Mouse (Mus musculus): ENCODE measurements around the gene Gdf1. TPM values are rescaled to one million over a fixed set of nuclear protein-coding genes. Genes with fewer than 3 reads are reported as not detected.
A peak's percentile ranks its signal among the peaks of the same experiment; 100 is the strongest.

The Gdf1 gene
- polyA plus RNA-seq, 1 experiment from 2014 or later = 0.18 TPM

- no peaks in the 10 kb centered on the region for H3K27me3 ChIP-seq (ENCODE audit: control insufficient read depth, insufficient read depth, low read depth, low read length)
- H3K4me3 ChIP-seq (ENCODE audit: low read depth, low read length) = no peak overlapping the region
- WGBS (ENCODE audit: insufficient replicate concordance) = 74% methylated on average over 3 of the region's 3 CpGs
- no peaks in the 10 kb centered on the region for H3K9me3 ChIP-seq (replicated peaks; ENCODE audit: control insufficient read depth, low read length)
- no peak overlapping the region for H3K27ac ChIP-seq (ENCODE audit: low read length)
- no peak for ATAC-seq (ENCODE audit: low read depth)
- H3K36me3 ChIP-seq (ENCODE audit: control insufficient read depth, insufficient read depth) = no peaks in the 10 kb centered on the region
- no peak overlapping the region for H3K9ac ChIP-seq (ENCODE audit: low read depth, low read length)
- peaks cover 7% of the 10 kb centered on the region for H3K4me1 ChIP-seq (ENCODE audit: control insufficient read depth, low read depth, low read length)
- H3K4me2 ChIP-seq (ENCODE audit: low read depth, low read length) = no peak overlapping the region
These were observed 5.9 kb upstream of the Gdf1 start for GRCm38 (mm10) chr8:70323716-70324115.

GRCm38 (mm10) chr8:70327512-70327911 is 2.1 kb upstream of the Gdf1 start:
- Histone ChIP-seq H3K4me1 (ENCODE audit: control insufficient read depth, low read depth, low read length) (peaks cover 25% of the 10 kb centered on the region), H3K27me3 (ENCODE audit: control insufficient read depth, insufficient read depth, low read depth, low read length) (no peaks in the 10 kb centered on the region), H3K9me3 (replicated peaks; ENCODE audit: control insufficient read depth, low read length) (no peaks in the 10 kb centered on the region), H3K9ac (ENCODE audit: low read depth, low read length) (no peak overlapping the region), H3K4me2 (ENCODE audit: low read depth, low read length) (peak overlapping the region; percentile 14; the same call in 1 of the 2 replicates), H3K4me3 (ENCODE audit: low read depth, low read length) (no peak overlapping the region), H3K36me3 (ENCODE audit: control insufficient read depth, insufficient read depth) (peaks cover 18% of the 10 kb centered on the region), H3K27ac (ENCODE audit: low read length) (peak overlapping the region; percentile 83)
- 65% methylated on average over 6 of the region's 6 CpGs for WGBS (ENCODE audit: insufficient replicate concordance)
- peak; percentile 72 for ATAC-seq (ENCODE audit: low read depth)

- ATAC-seq (ENCODE audit: low read depth) = no peak
- H3K4me2 ChIP-seq (ENCODE audit: low read depth, low read length) = no peak overlapping the region
These were observed 471 bp downstream of the Gdf1 start for GRCm38 (mm10) chr8:70329835-70330740.

DNA sequence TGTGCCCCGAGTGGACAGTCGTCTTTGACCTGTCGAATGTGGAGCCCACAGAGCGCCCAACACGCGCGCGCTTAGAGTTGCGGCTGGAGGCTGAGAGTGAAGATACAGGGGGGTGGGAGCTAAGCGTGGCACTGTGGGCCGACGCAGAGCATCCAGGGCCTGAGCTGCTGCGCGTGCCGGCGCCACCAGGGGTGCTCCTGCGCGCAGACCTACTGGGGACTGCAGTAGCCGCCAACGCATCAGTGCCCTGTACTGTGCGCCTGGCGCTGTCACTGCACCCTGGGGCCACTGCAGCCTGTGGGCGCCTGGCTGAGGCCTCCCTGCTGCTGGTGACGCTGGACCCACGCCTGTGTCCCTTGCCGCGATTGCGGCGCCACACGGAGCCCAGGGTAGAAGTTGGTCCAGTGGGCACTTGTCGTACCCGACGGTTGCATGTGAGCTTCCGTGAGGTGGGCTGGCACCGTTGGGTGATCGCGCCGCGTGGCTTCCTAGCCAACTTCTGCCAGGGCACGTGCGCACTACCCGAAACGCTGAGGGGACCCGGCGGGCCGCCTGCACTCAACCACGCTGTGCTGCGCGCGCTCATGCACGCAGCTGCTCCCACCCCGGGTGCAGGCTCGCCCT is 1.2 kb downstream of the Gdf1 start:
- H3K9me3 ChIP-seq (replicated peaks; ENCODE audit: control insufficient read depth, low read length) = no peaks in the 10 kb centered on the region
- H3K27ac ChIP-seq (ENCODE audit: low read length) = no peak overlapping the region
- H3K27me3 ChIP-seq (ENCODE audit: control insufficient read depth, insufficient read depth, low read depth, low read length) = no peaks in the 10 kb centered on the region
- no peak overlapping the region for H3K4me3 ChIP-seq (ENCODE audit: low read depth, low read length)
- peaks cover 25% of the 10 kb centered on the region for H3K4me1 ChIP-seq (ENCODE audit: control insufficient read depth, low read depth, low read length)
- WGBS (ENCODE audit: insufficient replicate concordance) = 54% methylated on average over 53 of the region's 53 CpGs
- peak; percentile 43; the same call in 1 of the 2 replicates for ATAC-seq (ENCODE audit: low read depth)
- no peak overlapping the region for H3K4me2 ChIP-seq (ENCODE audit: low read depth, low read length)
- peaks cover 51% of the 10 kb centered on the region for H3K36me3 ChIP-seq (ENCODE audit: control insufficient read depth, insufficient read depth)
- H3K9ac ChIP-seq (ENCODE audit: low read depth, low read length) = no peak overlapping the region

More at GRCm38 (mm10) chr8:70329835-70330740, 471 bp downstream of the Gdf1 start:
- Histone ChIP-seq H3K4me1 (ENCODE audit: control insufficient read depth, low read depth, low read length) (peaks cover 25% of the 10 kb centered on the region), H3K9me3 (replicated peaks; ENCODE audit: control insufficient read depth, low read length) (no peaks in the 10 kb centered on the region), H3K4me3 (ENCODE audit: low read depth, low read length) (no peak overlapping the region), H3K36me3 (ENCODE audit: control insufficient read depth, insufficient read depth) (peaks cover 43% of the 10 kb centered on the region), H3K9ac (ENCODE audit: low read depth, low read length) (no peak overlapping the region), H3K27ac (ENCODE audit: low read length) (no peak overlapping the region), H3K27me3 (ENCODE audit: control insufficient read depth, insufficient read depth, low read depth, low read length) (no peaks in the 10 kb centered on the region)
- whole genome bisulfite sequencing (ENCODE audit: insufficient replicate concordance) = 13% methylated on average over 45 of the region's 45 CpGs

- Histone ChIP-seq H3K36me3 (ENCODE audit: control insufficient read depth, insufficient read depth) (peaks cover 58% of the 10 kb centered on the region), H3K27me3 (ENCODE audit: control insufficient read depth, insufficient read depth, low read depth, low read length) (no peaks in the 10 kb centered on the region), H3K4me2 (ENCODE audit: low read depth, low read length) (no peak overlapping the region), H3K9ac (ENCODE audit: low read depth, low read length) (no peak overlapping the region), H3K27ac (ENCODE audit: low read length) (no peak overlapping the region), H3K9me3 (replicated peaks; ENCODE audit: control insufficient read depth, low read length) (no peaks in the 10 kb centered on the region), H3K4me1 (ENCODE audit: control insufficient read depth, low read depth, low read length) (peaks cover 25% of the 10 kb centered on the region), H3K4me3 (ENCODE audit: low read depth, low read length) (no peak overlapping the region)
- ATAC-seq (ENCODE audit: low read depth) = no peak
- 91% methylated on average over 19 of the region's 19 CpGs for WGBS (ENCODE audit: insufficient replicate concordance)
These were observed 1.9 kb downstream of the Gdf1 start for GRCm38 (mm10) chr8:70331526-70331925.

DNA sequence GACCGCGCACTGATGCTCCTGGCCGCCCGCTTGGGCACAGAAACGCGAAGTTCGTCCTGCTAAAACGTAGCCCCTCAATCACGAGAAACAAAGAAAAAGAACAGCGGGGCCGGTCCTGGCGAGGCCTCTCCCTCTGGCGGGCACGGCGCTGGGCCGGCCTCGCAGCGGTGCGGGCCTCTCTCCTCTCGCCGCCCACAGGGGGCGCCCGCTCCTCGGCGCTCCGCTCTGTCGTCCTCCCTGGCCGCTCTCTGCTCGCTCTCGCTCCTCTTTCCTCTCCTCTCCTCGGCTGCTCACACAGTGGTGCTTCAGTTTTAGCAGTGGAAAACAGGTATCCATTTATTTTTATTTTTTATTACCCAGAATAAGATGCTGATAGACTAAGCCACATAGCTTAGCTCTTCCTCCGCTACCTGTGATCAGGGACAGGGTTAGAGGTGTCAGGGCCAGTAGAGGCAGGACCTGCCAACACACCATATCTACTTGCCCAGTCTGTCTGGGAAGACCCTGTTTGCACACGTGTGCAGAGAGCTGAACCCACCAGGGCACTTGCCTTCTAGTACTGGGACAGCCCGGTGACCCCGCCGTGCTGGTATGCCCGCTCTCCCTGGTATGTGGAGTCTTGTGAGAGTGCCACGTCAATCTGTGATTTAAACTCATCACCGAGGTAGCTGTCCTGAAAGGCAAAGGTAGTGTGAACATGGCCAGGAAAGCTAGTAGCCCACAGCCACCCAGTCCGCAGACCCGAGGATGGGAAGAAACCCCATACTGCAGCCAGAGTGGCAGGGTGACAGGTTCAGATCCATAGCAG is 2.7 kb downstream of the Gdf1 start:
- Histone ChIP-seq H3K27me3 (ENCODE audit: control insufficient read depth, insufficient read depth, low read depth, low read length) (no peaks in the 10 kb centered on the region), H3K4me1 (ENCODE audit: control insufficient read depth, low read depth, low read length) (peaks cover 25% of the 10 kb centered on the region), H3K36me3 (ENCODE audit: control insufficient read depth, insufficient read depth) (peaks cover 65% of the 10 kb centered on the region)

GRCm38 (mm10) chr8:70332878-70333202 is 3.2 kb downstream of the Gdf1 start:
- Histone ChIP-seq H3K36me3 (ENCODE audit: control insufficient read depth, insufficient read depth) (peaks cover 71% of the 10 kb centered on the region), H3K4me2 (ENCODE audit: low read depth, low read length) (no peak overlapping the region), H3K4me1 (ENCODE audit: control insufficient read depth, low read depth, low read length) (peaks cover 22% of the 10 kb centered on the region), H3K9me3 (replicated peaks; ENCODE audit: control insufficient read depth, low read length) (no peaks in the 10 kb centered on the region), H3K27me3 (ENCODE audit: control insufficient read depth, insufficient read depth, low read depth, low read length) (no peaks in the 10 kb centered on the region), H3K4me3 (ENCODE audit: low read depth, low read length) (no peak overlapping the region), H3K27ac (ENCODE audit: low read length) (no peak overlapping the region), H3K9ac (ENCODE audit: low read depth, low read length) (no peak overlapping the region)
- no peak for ATAC-seq (ENCODE audit: low read depth)
- WGBS (ENCODE audit: insufficient replicate concordance) = 86% methylated on average over 6 of the region's 6 CpGs

More for the DNA sequence above, 2.7 kb downstream of the Gdf1 start:
- H3K9ac ChIP-seq (ENCODE audit: low read depth, low read length) = no peak overlapping the region
- peak; percentile 37; the same call in 1 of the 2 replicates for ATAC-seq (ENCODE audit: low read depth)
- WGBS (ENCODE audit: insufficient replicate concordance) = 58% methylated on average over 40 of the region's 41 CpGs
- H3K27ac ChIP-seq (ENCODE audit: low read length) = no peak overlapping the region
- H3K4me3 ChIP-seq (ENCODE audit: low read depth, low read length) = no peak overlapping the region
- H3K4me2 ChIP-seq (ENCODE audit: low read depth, low read length) = no peak overlapping the region
- no peaks in the 10 kb centered on the region for H3K9me3 ChIP-seq (replicated peaks; ENCODE audit: control insufficient read depth, low read length)

GRCm38 (mm10) chr8:70338931-70339330 is 9.3 kb downstream of the Gdf1 start:
- Histone ChIP-seq H3K4me1 (ENCODE audit: control insufficient read depth, low read depth, low read length) (no peaks in the 10 kb centered on the region), H3K4me2 (ENCODE audit: low read depth, low read length) (no peak overlapping the region), H3K9ac (ENCODE audit: low read depth, low read length) (no peak overlapping the region), H3K27ac (ENCODE audit: low read length) (no peak overlapping the region), H3K27me3 (ENCODE audit: control insufficient read depth, insufficient read depth, low read depth, low read length) (no peaks in the 10 kb centered on the region), H3K4me3 (ENCODE audit: low read depth, low read length) (no peak overlapping the region), H3K9me3 (replicated peaks; ENCODE audit: control insufficient read depth, low read length) (no peaks in the 10 kb centered on the region), H3K36me3 (ENCODE audit: control insufficient read depth, insufficient read depth) (peaks cover 98% of the 10 kb centered on the region)
- WGBS (ENCODE audit: insufficient replicate concordance) = 81% methylated on average over 7 of the region's 7 CpGs
- ATAC-seq (ENCODE audit: low read depth) = no peak

Data from liver, embryonic 16.5 days (tissue).